Mouse (Mus musculus) midbrain, embryonic 13.5 days (tissue): ENCODE data around the gene Prss38. TPM values are rescaled to one million over a fixed set of nuclear protein-coding genes. Genes with fewer than 3 reads are reported as not detected.

Experiments used
- ATAC-seq: fragments of 200-750 bp; cut with Nextera tagmentation; 2 replicates; pipeline ENCODE4 v1.8.0; 2017; ENCODE audit warnings: mild to moderate bottlenecking, moderate TSS enrichment, moderate library complexity
- H3K27ac ChIP-seq: fragments of 300-500 bp; sonication (generic); 2 replicates; pipeline ENCODE4 v1.5.1; 2015; ENCODE audit warnings: inconsistent platforms, mild to moderate bottlenecking, moderate library complexity
- H3K27me3 ChIP-seq: fragments of 300-500 bp; sonication (generic); 2 replicates; pipeline ENCODE4 v1.6.1; 2015; ENCODE audit warnings: mild to moderate bottlenecking, inconsistent platforms
- H3K36me3 ChIP-seq: fragments of 300-500 bp; sonication (generic); 2 replicates; pipeline ENCODE4 v1.6.1; 2015; ENCODE audit warnings: mild to moderate bottlenecking, inconsistent platforms
- H3K4me1 ChIP-seq: fragments of 300-500 bp; sonication (generic); replicated peaks from 2 replicates; pipeline ENCODE4 v1.6.1; 2015; ENCODE audit warnings: inconsistent platforms
- H3K4me2 ChIP-seq: fragments of 300-500 bp; sonication (generic); replicated peaks from 2 replicates; pipeline ENCODE4 v1.6.1; 2015; ENCODE audit warnings: moderate library complexity, mild to moderate bottlenecking, inconsistent platforms
- H3K4me3 ChIP-seq: fragments of 300-500 bp; sonication (generic); replicated peaks from 2 replicates; pipeline ENCODE4 v1.5.1; 2015; ENCODE audit warnings: mild to moderate bottlenecking, inconsistent platforms
- H3K9ac ChIP-seq: fragments of 300-500 bp; sonication (generic); replicated peaks from 2 replicates; pipeline ENCODE4 v1.6.1; 2015; ENCODE audit warnings: mild to moderate bottlenecking, inconsistent platforms
- H3K9me3 ChIP-seq: fragments of 300-500 bp; sonication (generic); 2 replicates; pipeline ENCODE4 v1.6.1; 2016; ENCODE audit warnings: mild to moderate bottlenecking, inconsistent platforms
- WGBS: fragments of 180-500 bp; shearing (Covaris S2); methylation state at CpG from one replicate; pipeline ENCODE4 v1.1.7; 2015; 5-methylcytosine and 5-hydroxymethylcytosine counted together
- polyA plus RNA-seq: library from polyadenylated mRNA; unstranded; fragments of >200 nt; fragmentation: Nextera tagmentation; extraction: Ambion mirVana; gene quantifications from 2 replicates; pipeline ENCODE4 v1.2.1, GENCODE M21; 2015

Prss38 gene
- polyA plus RNA-seq, result not detected in 2 replicates

GRCm38 (mm10) chr11:59375475-59375874 is at the start of gene Prss38:
Gene Prss38, minus strand, starts transcription at chr11:59375657.
- no peaks in the 10 kb centered on the region for H3K9me3 ChIP-seq
- no peaks in the 10 kb centered on the region for H3K27me3 ChIP-seq
- no peak within 1 kb of the TSS for H3K4me3 ChIP-seq
- H3K4me1 ChIP-seq, result no peaks in the 10 kb centered on the region
- no peak within 1 kb of the TSS for H3K9ac ChIP-seq
- no peak for ATAC-seq
- 82% methylated on average over 16 of the region's 16 CpGs for WGBS
- no peak within 1 kb of the TSS for H3K27ac ChIP-seq
- H3K36me3 ChIP-seq, result no peaks in the 10 kb centered on the region
- no peak within 1 kb of the TSS for H3K4me2 ChIP-seq

- Histone ChIP-seq H3K9me3 (no peaks in the 10 kb centered on the region), H3K36me3 (peaks cover 92% of the 10 kb centered on the region), H3K9ac (no peak overlapping the region), H3K27ac (no peak overlapping the region), H3K4me2 (no peak overlapping the region), H3K27me3 (no peaks in the 10 kb centered on the region), H3K4me3 (no peak overlapping the region), H3K4me1 (no peaks in the 10 kb centered on the region)
- 86% methylated on average over 5 of the region's 5 CpGs for WGBS
- ATAC-seq, result no peak
Observed at GRCm38 (mm10) chr11:59423010-59423588, 47.6 kb upstream of the Prss38 start.

- Histone ChIP-seq H3K4me3 (no peak overlapping the region), H3K27me3 (no peaks in the 10 kb centered on the region), H3K4me1 (no peaks in the 10 kb centered on the region), H3K27ac (no peak overlapping the region), H3K4me2 (no peak overlapping the region), H3K36me3 (peaks cover 88% of the 10 kb centered on the region), H3K9ac (no peak overlapping the region), H3K9me3 (no peaks in the 10 kb centered on the region)
- 96% methylated on average over 2 of the region's 2 CpGs for WGBS
- ATAC-seq, result no peak
Observed at GRCm38 (mm10) chr11:59421967-59422366, 46.5 kb upstream of the Prss38 start.

- H3K27ac ChIP-seq, result no peak overlapping the region
- H3K4me3 ChIP-seq, result no peak overlapping the region
- no peak overlapping the region for H3K9ac ChIP-seq
- peaks cover 88% of the 10 kb centered on the region for H3K36me3 ChIP-seq
- no peak overlapping the region for H3K4me2 ChIP-seq
- H3K4me1 ChIP-seq, result no peaks in the 10 kb centered on the region
- no peak for ATAC-seq
- no peaks in the 10 kb centered on the region for H3K9me3 ChIP-seq
- no peaks in the 10 kb centered on the region for H3K27me3 ChIP-seq
- WGBS, result 94% methylated on average over 8 of the region's 8 CpGs
Observed at GRCm38 (mm10) chr11:59421436-59421835, 46.0 kb upstream of the Prss38 start.

- no peak for ATAC-seq
- Histone ChIP-seq H3K36me3 (peaks cover 83% of the 10 kb centered on the region), H3K4me3 (no peak overlapping the region), H3K9me3 (no peaks in the 10 kb centered on the region), H3K4me2 (no peak overlapping the region), H3K27me3 (no peaks in the 10 kb centered on the region), H3K27ac (no peak overlapping the region), H3K4me1 (no peaks in the 10 kb centered on the region), H3K9ac (no peak overlapping the region)
- 81% methylated on average over 5 of the region's 5 CpGs for WGBS
Observed at GRCm38 (mm10) chr11:59418708-59419107, 43.3 kb upstream of the Prss38 start.

GRCm38 (mm10) chr11:59412999-59413863 is 37.8 kb upstream of the Prss38 start:
- Histone ChIP-seq H3K4me2 (no peak overlapping the region), H3K9me3 (no peaks in the 10 kb centered on the region), H3K36me3 (peaks cover 63% of the 10 kb centered on the region), H3K27ac (no peak overlapping the region), H3K4me3 (no peak overlapping the region), H3K27me3 (no peaks in the 10 kb centered on the region), H3K9ac (no peak overlapping the region), H3K4me1 (peaks cover 9% of the 10 kb centered on the region)
- ATAC-seq, result no peak
- 85% methylated on average over 13 of the region's 13 CpGs for WGBS

- no peaks in the 10 kb centered on the region for H3K9me3 ChIP-seq
- H3K36me3 ChIP-seq, result peaks cover 66% of the 10 kb centered on the region
- H3K27me3 ChIP-seq, result no peaks in the 10 kb centered on the region
- no peak overlapping the region for H3K27ac ChIP-seq
- H3K4me2 ChIP-seq, result no peak overlapping the region
- whole genome bisulfite sequencing, result 67% methylated on average over 6 of the region's 6 CpGs
- no peak overlapping the region for H3K9ac ChIP-seq
- H3K4me3 ChIP-seq, result no peak overlapping the region
- H3K4me1 ChIP-seq, result peaks cover 9% of the 10 kb centered on the region
- no peak for ATAC-seq
Observed at GRCm38 (mm10) chr11:59412058-59412457, 36.6 kb upstream of the Prss38 start.

GRCm38 (mm10) chr11:59410851-59411250 is 35.4 kb upstream of the Prss38 start:
- H3K4me3 ChIP-seq, result no peak overlapping the region
- H3K27ac ChIP-seq, result no peak overlapping the region
- peaks cover 9% of the 10 kb centered on the region for H3K4me1 ChIP-seq
- ATAC-seq, result no peak
- no peak overlapping the region for H3K9ac ChIP-seq
- no peaks in the 10 kb centered on the region for H3K9me3 ChIP-seq
- H3K36me3 ChIP-seq, result peaks cover 72% of the 10 kb centered on the region
- 91% methylated on average over 2 of the region's 2 CpGs for WGBS
- H3K27me3 ChIP-seq, result no peaks in the 10 kb centered on the region
- no peak overlapping the region for H3K4me2 ChIP-seq

- Histone ChIP-seq H3K27ac (no peak overlapping the region), H3K4me3 (no peak overlapping the region), H3K9me3 (no peaks in the 10 kb centered on the region), H3K36me3 (peaks cover 62% of the 10 kb centered on the region), H3K9ac (no peak overlapping the region), H3K27me3 (no peaks in the 10 kb centered on the region), H3K4me1 (no peaks in the 10 kb centered on the region), H3K4me2 (no peak overlapping the region)
- ATAC-seq, result no peak
- 76% methylated on average over 1 of the region's 1 CpGs for WGBS
Observed at GRCm38 (mm10) chr11:59405761-59406160, 30.3 kb upstream of the Prss38 start.

- H3K9ac ChIP-seq, result no peak overlapping the region
- H3K27ac ChIP-seq, result no peak overlapping the region
- H3K9me3 ChIP-seq, result no peaks in the 10 kb centered on the region
- no peak for ATAC-seq
- H3K4me2 ChIP-seq, result no peak overlapping the region
- WGBS, result 79% methylated on average over 2 of the region's 2 CpGs
- no peak overlapping the region for H3K4me3 ChIP-seq
- H3K4me1 ChIP-seq, result no peaks in the 10 kb centered on the region
- peaks cover 23% of the 10 kb centered on the region for H3K36me3 ChIP-seq
- H3K27me3 ChIP-seq, result no peaks in the 10 kb centered on the region
Observed at GRCm38 (mm10) chr11:59400876-59401275, 25.4 kb upstream of the Prss38 start.

GRCm38 (mm10) chr11:59399830-59400229 is 24.4 kb upstream of the Prss38 start:
- 86% methylated on average over 8 of the region's 8 CpGs for WGBS

GRCm38 (mm10) chr11:59397536-59398371 is 22.3 kb upstream of the Prss38 start:
- WGBS, result 70% methylated on average over 22 of the region's 22 CpGs
- H3K4me3 ChIP-seq, result no peak overlapping the region
- H3K9ac ChIP-seq, result no peak overlapping the region
- H3K36me3 ChIP-seq, result peaks cover 4% of the 10 kb centered on the region
- no peaks in the 10 kb centered on the region for H3K4me1 ChIP-seq
- no peaks in the 10 kb centered on the region for H3K27me3 ChIP-seq
- no peaks in the 10 kb centered on the region for H3K9me3 ChIP-seq
- no peak overlapping the region for H3K4me2 ChIP-seq
- H3K27ac ChIP-seq, result no peak overlapping the region
- ATAC-seq, result no peak

More at GRCm38 (mm10) chr11:59399830-59400229, 24.4 kb upstream of the Prss38 start:
- H3K27me3 ChIP-seq, result no peaks in the 10 kb centered on the region
- H3K4me2 ChIP-seq, result no peak overlapping the region
- H3K9ac ChIP-seq, result no peak overlapping the region
- no peaks in the 10 kb centered on the region for H3K4me1 ChIP-seq
- H3K4me3 ChIP-seq, result no peak overlapping the region
- no peaks in the 10 kb centered on the region for H3K9me3 ChIP-seq
- H3K36me3 ChIP-seq, result peaks cover 18% of the 10 kb centered on the region
- no peak overlapping the region for H3K27ac ChIP-seq
- no peak for ATAC-seq
